Mouse (Mus musculus) bone marrow macrophage, adult 2 months (primary cell): Measurements from ENCODE around the gene Akt1s1.

Source experiments
- CTCF ChIP-seq: IDR thresholded peaks from 2 replicates; pipeline ENCODE4 v1.5.1; 2012; ENCODE audit warnings: low read depth, mild to moderate bottlenecking, low read length, moderate library complexity
- POLR2A ChIP-seq: IDR thresholded peaks from 2 replicates; pipeline ENCODE4 v1.6.1; 2012; ENCODE audit warnings: mild to moderate bottlenecking, low read depth, low read length, borderline replicate concordance

DNA sequence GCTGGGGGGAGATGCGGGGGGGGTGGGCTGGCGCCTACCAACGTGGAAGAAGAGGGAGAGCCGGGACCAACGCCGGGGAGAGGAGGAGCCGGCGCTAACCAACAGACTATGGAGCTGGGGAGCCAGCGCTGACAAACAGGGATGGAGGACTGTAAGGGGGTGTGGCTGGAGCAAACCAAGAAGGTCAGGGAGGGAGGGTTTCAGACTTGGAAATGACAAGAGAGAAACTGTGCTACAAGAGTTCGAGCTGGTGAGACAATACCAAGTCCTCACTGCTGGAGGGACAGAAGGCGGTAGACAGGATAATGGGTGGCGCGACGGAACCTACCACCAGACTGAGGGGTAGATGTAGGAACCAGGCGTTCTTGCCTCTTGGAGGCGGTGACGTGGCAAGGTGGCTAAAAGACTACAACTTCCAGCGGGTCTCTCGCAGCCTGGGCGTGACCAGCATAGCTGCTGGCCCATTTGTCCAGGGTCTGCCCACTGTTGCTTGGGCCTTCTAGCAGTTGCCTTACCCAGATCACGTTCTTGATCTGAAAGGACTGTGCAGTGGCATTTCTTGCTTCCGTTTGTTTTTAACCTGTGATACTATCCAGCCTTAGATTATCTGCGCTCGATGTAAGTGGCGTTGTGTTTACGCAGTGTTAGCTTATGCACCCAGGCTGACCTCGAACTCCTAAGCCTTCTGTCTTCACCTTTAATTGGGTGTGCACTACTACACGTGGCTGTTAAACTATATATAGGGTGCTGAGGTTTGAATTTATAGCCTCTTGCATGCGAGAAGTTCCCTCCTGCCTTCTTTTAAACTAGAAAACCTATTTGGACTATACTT is 21.1 kb downstream of the Akt1s1 start, which contains the start of gene Ptov1:
- TF ChIP-seq CTCF (no peak), POLR2A (no peak)
